Mouse (Mus musculus) adrenal gland, postnatal 14 days (tissue): Measurements from ENCODE around the gene Etaa1. TPM values are rescaled to one million over a fixed set of nuclear protein-coding genes. Genes with fewer than 3 reads are reported as not detected.
"Not testable (repeated sequence)": the region's sequence is repeated elsewhere in the genome, so short reads cannot be mapped to it uniquely, and the experiment has no call there.

Source experiments
- DNase-seq: peaks from one replicate; pipeline ENCODE4 v3.0.0; 2021; ENCODE audit warnings: mixed read lengths
- long read RNA-seq, 2 experiments: library from polyadenylated mRNA; stranded (forward); transcript quantifications; one replicate each; pipeline ENCODE4 v2.0.0; 2021
- total RNA-seq: library from RNA; stranded (reverse); gene quantifications from 2 replicates; pipeline ENCODE4 v1.2.3, GENCODE M21; 2021

The Etaa1 gene
- total RNA-seq, result 7.5 and 9.3 TPM in 2 replicates
- long read RNA-seq, experiment 1, full-length matches to known transcripts, result 11 of 13 reads
- long read RNA-seq, experiment 1, partial matches to known transcripts, result 1 of 13 reads
- long read RNA-seq, experiment 1, other reads (novel, unspliced or antisense), result 1 of 13 reads
- long read RNA-seq, experiment 2, full-length matches to known transcripts, result 2 of 5 reads
- long read RNA-seq, experiment 2, partial matches to known transcripts, result 2 of 5 reads
- long read RNA-seq, experiment 2, other reads (novel, unspliced or antisense), result 1 of 5 reads

GRCm38 (mm10) chr11:17953231-17954134, at the start of gene Etaa1:
Gene Etaa1, minus strand, starts transcription at chr11:17953875.
- peak; percentile 97 for DNase-seq

- DNase-seq, result no peak
Measured at GRCm38 (mm10) chr11:17994151-17994550, 40.5 kb upstream of the Etaa1 start.

- DNase-seq, result no peak
Measured at GRCm38 (mm10) chr11:17992311-17992710, 38.6 kb upstream of the Etaa1 start.

GRCm38 (mm10) chr11:17983331-17983730, 29.7 kb upstream of the Etaa1 start:
- no peak for DNase-seq

- DNase-seq, result no peak
Measured at GRCm38 (mm10) chr11:17981246-17981645, 27.6 kb upstream of the Etaa1 start.

- DNase-seq, result no peak
Measured at GRCm38 (mm10) chr11:17975581-17975980, 21.9 kb upstream of the Etaa1 start.

GRCm38 (mm10) chr11:17952791-17953190, 884 bp downstream of the Etaa1 start:
- DNase-seq, result no peak

- DNase-seq, result peak; percentile 8
Measured at GRCm38 (mm10) chr11:17951336-17951735, 2.3 kb downstream of the Etaa1 start.

GRCm38 (mm10) chr11:17939168-17939567, 14.5 kb downstream of the Etaa1 start:
- DNase-seq, result no peak

- no peak for DNase-seq
Measured at GRCm38 (mm10) chr11:17937931-17938330, 15.7 kb downstream of the Etaa1 start.

- DNase-seq, result no peak
Measured at GRCm38 (mm10) chr11:17917905-17918304, 35.8 kb downstream of the Etaa1 start.

GRCm38 (mm10) chr11:17917101-17917500, 36.6 kb downstream of the Etaa1 start:
- no peak for DNase-seq

- DNase-seq, result no peak
Measured at GRCm38 (mm10) chr11:17916486-17916885, 37.2 kb downstream of the Etaa1 start.

GRCm38 (mm10) chr11:17900996-17901395, 52.7 kb downstream of the Etaa1 start:
- DNase-seq, result not testable (repeated sequence)
